Mouse (Mus musculus) liver (tissue): Measurements from ENCODE around the gene Sptb.

Experiments used
- DNase-seq: peaks from one replicate; pipeline ENCODE4 v3.0.0-alpha.2; 2020; ENCODE audit warnings: mixed read lengths

Gene Sptb

DNA sequence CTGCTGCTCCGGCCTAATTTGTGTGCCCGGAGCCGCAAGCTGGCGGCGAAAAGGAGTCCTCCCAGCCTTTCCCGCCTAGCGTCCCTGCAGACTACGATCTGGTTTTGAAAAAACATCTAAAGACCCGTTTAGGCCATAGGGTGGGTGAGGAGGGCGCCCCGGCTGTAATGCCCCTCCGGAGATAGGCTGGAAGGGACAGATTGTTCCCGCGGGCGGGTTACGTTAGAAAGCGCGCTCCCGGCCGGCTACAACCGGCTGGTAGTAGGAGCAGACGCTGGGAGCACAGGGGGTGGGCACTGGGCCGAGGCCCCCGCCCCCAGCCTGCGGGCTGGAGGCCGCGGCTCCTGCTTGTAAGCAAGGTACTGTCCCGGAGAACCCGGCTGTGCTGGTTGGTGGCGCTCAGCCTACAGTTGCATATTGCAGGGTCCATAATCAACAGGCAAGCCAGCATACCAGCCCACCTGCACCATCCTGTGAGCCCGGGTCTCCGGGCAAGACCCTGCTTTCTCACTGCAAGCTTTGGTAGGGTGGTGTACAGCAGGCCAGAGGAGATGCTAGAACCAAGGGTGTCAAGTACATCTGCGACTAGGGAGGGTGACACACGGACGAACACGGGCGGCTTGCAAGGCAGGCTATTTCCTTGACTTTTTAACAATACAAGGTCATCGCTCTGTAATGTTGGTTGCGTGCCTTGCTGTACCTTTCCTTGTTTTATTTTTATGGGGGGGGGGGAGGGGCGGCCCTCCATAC is at the start of gene Sptb:
TSS of gene Sptb (minus strand) at position 197 of the 750 bp plus-strand sequence.
- DNase-seq: peak; percentile 74

DNA sequence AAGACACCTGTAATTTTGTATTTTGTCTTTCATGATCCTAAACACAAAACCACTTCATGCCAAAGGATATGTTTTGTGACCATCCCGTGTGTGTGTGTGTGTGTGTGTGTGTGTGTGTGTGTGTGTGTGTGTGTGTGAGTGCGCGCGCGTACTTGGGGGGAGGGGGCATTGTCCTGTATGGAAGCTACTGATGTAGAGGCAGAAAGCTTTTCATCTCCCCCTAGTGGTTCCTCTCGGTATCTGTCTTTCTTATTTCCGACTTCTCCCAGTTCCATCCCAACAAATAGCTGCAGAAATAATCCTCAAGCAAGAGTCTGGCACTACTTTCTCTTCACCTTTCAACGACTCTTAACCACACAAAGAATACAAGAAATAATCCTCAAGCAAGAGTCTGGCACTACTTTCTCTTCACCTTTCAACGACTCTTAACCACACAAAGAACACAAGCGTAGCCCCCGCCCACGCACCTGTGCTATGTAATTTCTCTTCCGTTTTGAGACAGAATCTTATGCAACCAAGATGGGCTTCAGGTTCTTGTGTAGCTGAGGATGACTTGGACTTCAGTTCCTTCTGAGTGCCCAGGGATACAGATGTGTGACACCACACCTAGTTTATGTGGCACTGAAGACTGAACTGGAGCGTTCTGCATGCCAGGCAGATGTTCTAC is 42.4 kb upstream of the Sptb start:
- DNase-seq: peak; percentile 28

GRCm38 (mm10) chr12:76750866-76751459 is 40.6 kb upstream of the Sptb start:
- no peak for DNase-seq

DNA sequence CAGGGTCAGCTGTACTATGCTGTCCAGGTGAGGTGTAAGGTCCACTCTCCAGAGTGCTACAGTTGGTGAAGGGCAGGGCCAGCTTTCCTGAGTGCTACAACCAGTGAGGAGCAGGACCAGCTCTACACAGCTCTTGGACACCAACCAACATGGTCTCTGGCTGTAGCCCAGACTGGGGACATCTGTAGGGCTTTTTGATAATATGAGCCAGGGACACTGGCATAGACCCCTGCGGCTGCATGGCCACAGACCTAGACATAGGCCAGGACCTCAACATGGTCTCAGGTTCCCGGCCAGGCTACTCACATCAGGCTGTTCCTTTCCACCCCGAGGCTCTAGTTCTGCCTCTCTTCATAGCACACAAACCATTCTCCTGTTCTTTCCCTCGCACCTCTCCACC is 17.6 kb upstream of the Sptb start:
- DNase-seq: no peak

GRCm38 (mm10) chr12:76722026-76722425 is 11.7 kb upstream of the Sptb start:
- DNase-seq: no peak

DNA sequence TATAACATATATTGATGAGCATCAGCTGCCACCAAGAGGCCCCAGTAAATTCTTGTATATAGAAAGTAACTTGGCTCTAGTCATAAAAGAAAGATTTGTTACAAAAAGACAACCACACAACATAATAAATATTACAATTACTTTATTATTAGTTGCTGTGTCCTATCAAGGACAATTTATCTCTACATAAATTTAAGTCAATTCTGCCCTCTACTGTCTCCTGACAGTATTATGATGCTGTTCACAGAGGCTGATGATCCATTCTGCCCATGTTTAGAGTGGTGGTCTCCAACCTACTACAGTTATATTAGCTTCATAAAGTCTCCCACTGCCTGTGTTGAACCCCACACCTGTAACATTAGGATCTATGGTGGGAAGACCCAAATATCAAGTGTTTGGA is 10.2 kb upstream of the Sptb start:
- DNase-seq: no peak

GRCm38 (mm10) chr12:76718384-76718783 is 8.0 kb upstream of the Sptb start:
- no peak for DNase-seq

DNA sequence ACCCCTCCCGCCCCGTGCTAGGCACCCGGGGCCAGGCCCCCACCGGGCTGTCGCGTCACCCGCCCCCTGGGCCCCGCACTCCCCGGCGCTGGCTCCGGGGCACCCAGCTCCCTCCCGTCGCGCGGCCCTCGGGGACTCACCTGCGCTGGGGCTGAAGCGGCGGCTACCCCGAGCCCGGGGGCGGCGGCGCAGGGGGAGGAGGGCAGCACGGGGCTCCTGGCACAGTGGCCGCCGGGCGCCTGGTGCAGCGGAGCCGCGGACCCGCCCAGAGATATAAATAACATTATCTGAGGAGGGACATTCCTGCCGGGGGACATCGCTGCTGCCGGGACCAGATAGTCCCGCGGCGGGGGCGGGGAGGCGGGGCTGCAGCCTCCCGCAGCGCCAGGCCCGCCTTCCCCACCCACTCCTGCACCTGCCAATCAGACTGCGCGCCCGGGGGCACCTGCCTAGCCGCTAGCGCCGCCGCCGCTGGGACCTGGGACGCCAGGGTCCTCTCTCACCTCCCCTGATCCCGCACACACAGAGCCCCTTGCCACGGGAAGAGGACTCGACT is 474 bp downstream of the Sptb start:
- DNase-seq: peak; percentile 97

- peak; percentile 78 for DNase-seq
These were observed 1.2 kb downstream of the Sptb start for GRCm38 (mm10) chr12:76708956-76709794.

- DNase-seq: peak; percentile 74
These were observed 2.2 kb downstream of the Sptb start for GRCm38 (mm10) chr12:76708181-76708580.

DNA sequence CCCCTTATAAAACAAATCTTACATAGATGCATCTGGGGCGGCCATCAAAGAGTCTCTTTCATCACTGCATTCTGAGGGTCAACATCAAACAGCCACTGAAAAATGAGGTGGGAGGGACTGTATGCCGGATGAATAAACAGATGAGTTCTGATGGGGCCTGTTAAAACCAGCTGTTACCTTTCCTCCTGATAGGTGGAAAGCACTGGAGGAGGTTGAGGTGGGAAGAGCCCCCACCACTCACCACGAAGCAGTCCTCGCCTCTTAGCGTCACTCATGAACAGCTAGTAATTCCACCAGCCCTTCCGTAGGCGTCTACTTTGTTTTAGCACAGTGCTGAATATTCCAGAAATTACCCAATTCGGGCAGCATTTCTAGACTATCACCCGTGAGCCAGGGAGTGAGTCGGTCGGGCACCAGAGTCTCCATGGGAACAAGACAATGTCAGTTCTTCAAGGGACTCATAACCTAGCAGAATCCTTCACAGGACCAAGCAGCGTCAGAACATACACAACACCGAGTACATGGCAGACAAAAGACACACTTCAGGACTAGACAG is 13.9 kb downstream of the Sptb start:
- no peak for DNase-seq

DNA sequence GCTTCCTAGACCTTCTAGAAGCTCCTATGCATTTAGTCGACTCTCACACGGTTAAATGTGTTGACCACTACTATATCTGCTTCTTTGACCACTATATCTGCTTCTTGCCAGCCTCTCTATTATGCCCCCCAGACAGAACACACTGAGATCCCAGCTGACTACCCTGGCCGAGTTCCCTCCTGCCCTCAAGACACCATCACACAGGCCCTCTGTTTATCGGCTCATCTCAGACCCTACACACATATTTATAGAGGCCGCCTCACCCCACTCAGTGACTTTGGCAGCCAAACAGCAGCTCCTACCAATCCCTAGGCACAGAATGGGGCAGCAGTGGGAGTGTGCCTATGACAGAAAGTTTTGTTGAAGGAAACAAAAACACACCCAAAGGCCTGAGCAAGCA is 14.6 kb downstream of the Sptb start:
- no peak for DNase-seq

GRCm38 (mm10) chr12:76694801-76695505 is 15.4 kb downstream of the Sptb start:
- DNase-seq: no peak

- DNase-seq: no peak
These were observed 22.7 kb downstream of the Sptb start for GRCm38 (mm10) chr12:76687498-76688200.

DNA sequence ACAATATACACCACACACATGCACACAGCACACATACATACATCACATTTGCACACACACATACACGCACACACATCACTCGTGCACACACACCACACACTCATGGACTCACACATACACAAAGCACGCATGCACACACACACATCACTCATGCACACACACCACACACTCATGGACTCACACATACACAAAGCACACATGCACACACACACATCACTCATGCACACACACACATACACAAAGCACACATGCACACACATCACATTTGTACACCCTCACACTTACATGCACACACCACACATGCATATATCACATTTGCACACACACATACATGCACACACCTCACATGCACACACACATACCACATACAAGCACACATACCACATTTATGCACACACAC is 24.7 kb downstream of the Sptb start:
- DNase-seq: no peak

- no peak for DNase-seq
These were observed 25.9 kb downstream of the Sptb start for GRCm38 (mm10) chr12:76684493-76684892.

GRCm38 (mm10) chr12:76681937-76682336 is 28.4 kb downstream of the Sptb start:
- DNase-seq: no peak

DNA sequence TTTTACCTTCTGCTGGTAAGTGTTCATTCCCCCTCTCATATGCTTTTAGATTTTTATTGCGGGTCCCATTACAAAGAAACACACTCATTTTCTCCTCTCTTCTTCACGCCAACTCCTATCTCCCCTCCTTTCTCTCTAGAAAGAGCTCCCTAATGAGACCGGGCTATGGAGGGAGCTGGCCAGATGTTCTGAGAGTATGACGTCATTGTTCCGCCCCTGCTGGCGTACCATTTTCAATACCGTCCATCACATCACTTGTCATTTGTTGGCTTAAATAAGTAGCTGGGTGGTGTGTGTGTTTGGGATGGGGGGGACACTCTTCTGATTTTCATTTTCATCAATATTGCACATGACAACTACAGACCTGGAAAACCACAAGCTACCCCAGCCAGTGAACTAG is 33.3 kb downstream of the Sptb start:
- no peak for DNase-seq

GRCm38 (mm10) chr12:76676477-76676876 is 33.9 kb downstream of the Sptb start:
- DNase-seq: peak; percentile 42

GRCm38 (mm10) chr12:76675364-76675763 is 35.0 kb downstream of the Sptb start:
- no peak for DNase-seq

DNA sequence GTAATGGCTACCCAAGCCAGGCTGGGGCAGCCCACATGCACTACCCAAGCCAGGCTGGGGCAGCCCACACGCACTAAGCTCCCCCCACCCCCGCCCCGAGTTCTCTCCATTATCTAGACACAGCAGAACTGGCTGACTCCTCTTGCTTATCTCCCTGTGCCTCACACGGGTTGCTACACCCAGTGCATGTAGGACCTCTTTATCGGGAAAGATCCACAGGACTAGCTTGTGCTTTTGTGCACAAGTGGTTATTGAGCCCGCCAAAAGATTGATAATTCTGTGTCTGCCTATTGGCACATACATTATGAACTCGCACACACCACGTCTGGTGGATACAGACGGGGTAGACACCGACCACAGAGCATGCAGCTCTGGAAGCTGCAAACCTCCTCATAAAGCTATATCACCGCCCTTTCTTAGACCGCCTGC is 36.5 kb downstream of the Sptb start:
- peak; percentile 91 for DNase-seq
